Mouse (Mus musculus): ENCODE results near the gene Gas2l1. TPM values are rescaled to one million over a fixed set of nuclear protein-coding genes. Genes with fewer than 3 reads are reported as not detected.

The Gas2l1 gene
- polyA plus RNA-seq, 1 experiment from 2014 or later = 34.4 TPM

DNA sequence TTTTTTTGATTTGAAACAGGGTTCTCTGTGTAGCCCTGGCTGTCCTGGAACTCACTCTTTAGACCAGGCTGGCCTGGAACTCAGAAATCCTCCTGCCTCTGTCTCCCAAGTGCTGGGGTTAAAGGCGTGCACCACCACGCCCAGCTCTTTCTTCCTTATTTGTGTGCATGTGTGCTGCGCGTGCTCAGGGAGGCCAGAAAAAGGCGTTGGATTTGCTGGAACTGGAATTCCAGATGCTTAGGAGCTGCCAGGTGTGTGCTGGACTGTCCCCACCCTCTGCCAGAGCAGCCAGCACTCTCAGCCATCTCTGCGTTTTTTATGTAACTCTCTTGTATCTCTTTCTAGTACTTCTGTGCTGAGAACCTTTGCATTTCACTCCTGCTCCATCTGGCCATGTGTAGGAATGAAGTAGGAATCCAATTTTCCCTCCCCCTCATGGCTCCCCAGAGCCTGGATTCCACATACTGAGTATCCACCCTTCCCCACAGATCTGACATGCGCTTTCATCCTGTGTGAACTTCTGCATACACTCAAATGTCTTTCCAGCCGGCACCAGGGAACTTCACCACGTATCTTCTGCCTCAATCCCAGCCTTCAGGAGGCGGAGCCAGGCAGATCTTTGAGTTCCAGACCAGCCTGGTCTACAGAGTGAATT is 12.8 kb downstream of the Gas2l1 start:
- Histone ChIP-seq H3K4me1 (peaks cover 13% of the 10 kb centered on the region), H3K9me3 (replicated peaks) (no peaks in the 10 kb centered on the region), H3K4me3 (no peak overlapping the region), H3K36me3 (no peaks in the 10 kb centered on the region), H3K27me3 (ENCODE audit: low read depth, poor library complexity, severe bottlenecking) (peaks cover 35% of the 10 kb centered on the region), H3K27ac (no peak overlapping the region)
- no peak for DNase-seq (ENCODE audit: low spot score)
- WGBS = 76% methylated on average over 10 of the region's 10 CpGs

DNA sequence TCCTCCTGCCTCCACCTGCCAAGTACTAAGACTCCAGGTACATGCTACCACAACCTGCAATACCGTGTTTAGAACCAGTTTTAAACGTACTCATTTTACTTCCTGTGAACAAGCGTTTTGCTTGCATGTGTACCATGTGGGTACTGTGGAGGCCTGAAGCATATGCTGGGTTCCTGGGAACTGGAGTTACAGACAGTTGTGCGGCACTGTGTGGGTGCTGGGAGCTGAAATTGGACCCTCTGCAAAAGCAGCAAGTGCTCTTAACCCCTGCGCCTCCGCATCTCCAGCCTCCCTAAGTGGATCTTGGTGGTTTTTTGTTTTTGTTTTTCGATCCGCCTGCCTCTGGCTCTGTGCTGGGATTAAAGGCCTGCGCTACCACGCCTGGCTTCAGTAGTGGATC is 13.5 kb downstream of the Gas2l1 start:
- 82% methylated on average over 10 of the region's 10 CpGs for WGBS

GRCm38 (mm10) chr11:5046321-5046926 is 18.7 kb downstream of the Gas2l1 start:
- H3K4me3 ChIP-seq = no peak overlapping the region
- peaks cover 3% of the 10 kb centered on the region; the same call in 1 of the 2 replicates for H3K27me3 ChIP-seq (ENCODE audit: low read depth, poor library complexity, severe bottlenecking)
- DNase-seq (ENCODE audit: low spot score) = no peak
- 49% methylated on average over 12 of the region's 12 CpGs for WGBS
- no peaks in the 10 kb centered on the region for H3K9me3 ChIP-seq (replicated peaks)
- no peak overlapping the region for H3K27ac ChIP-seq
- peaks cover 5% of the 10 kb centered on the region; the same call in 1 of the 2 replicates for H3K4me1 ChIP-seq
- peaks cover 18% of the 10 kb centered on the region for H3K36me3 ChIP-seq

More for the DNA sequence above, 13.5 kb downstream of the Gas2l1 start:
- Histone ChIP-seq H3K36me3 (no peaks in the 10 kb centered on the region), H3K27ac (no peak overlapping the region), H3K9me3 (replicated peaks) (no peaks in the 10 kb centered on the region), H3K4me3 (no peak overlapping the region), H3K4me1 (peaks cover 11% of the 10 kb centered on the region), H3K27me3 (ENCODE audit: low read depth, poor library complexity, severe bottlenecking) (peaks cover 28% of the 10 kb centered on the region)
- no peak for DNase-seq (ENCODE audit: low spot score)

DNA sequence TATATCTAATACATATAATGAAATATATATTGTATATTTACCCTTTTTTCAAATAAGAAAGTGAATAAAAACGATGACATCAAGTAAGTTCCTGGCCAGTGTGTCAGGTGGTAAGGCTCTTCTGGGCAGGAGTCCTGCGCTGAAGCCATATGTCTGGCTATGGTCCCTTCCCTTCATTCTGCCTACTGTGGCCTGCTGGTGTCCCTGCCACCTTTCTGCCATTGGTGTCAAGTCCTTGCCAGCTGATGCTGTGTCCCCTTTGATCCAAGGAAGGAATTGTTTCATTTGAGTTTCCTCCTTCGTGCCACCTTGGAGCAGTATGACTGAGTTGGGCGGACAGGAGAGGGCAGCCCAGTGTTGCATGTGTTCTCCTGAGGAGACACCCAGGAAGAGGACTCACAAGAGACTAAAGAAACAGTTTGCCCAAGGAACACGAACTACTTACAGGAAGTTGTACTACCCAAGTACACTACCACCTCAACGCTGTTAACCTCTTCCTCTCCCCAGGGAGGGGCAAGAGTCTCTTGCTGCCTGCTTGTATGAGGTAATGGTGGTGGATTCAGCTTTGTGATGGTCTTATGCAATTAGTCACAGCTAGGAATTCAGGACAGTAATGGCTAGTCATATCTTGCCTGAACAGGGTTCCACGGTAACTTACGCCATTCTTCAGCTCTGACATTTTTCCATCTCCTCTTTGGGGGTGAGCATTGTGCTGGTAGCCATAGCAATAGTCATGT is 22.3 kb downstream of the Gas2l1 start:
- Histone ChIP-seq H3K36me3 (peaks cover 54% of the 10 kb centered on the region), H3K9me3 (replicated peaks) (no peaks in the 10 kb centered on the region), H3K27me3 (ENCODE audit: low read depth, poor library complexity, severe bottlenecking) (no peaks in the 10 kb centered on the region), H3K4me3 (no peak overlapping the region), H3K27ac (no peak overlapping the region), H3K4me1 (peaks cover 10% of the 10 kb centered on the region; the same call in 1 of the 2 replicates)
- no peak for DNase-seq (ENCODE audit: low spot score)
- 92% methylated on average over 8 of the region's 8 CpGs for WGBS

DNA sequence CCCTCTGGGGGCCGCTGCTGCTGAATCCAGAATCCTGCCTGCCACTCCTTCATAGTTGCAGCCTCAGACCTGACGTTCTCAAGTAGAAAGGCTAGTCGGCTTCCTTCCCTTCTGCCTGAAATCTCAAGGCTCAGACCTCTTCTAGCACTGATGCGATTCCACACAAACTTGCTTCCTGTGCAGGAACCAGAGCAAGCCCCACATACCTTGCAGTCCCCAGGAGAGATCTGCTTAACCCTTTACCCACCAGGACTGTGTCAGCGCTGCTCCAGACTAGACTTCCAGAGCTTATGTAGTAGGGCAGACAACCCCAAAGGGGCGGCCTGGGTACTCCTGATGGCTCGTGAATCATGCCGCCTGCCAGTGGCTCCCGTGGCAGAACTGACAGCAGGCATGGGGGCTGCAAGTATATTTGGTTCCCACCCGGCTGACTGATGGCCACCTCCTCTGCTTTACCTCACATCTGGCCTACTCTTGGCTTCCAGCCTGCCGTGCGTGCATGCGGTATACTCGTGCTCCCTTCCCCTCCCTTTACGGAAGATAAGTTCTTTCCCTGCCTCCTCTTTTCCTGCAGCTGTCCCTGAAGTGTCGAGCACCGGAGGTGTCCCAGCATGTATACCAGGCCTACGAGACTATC is 23.9 kb downstream of the Gas2l1 start:
- Histone ChIP-seq H3K9me3 (replicated peaks) (no peaks in the 10 kb centered on the region), H3K36me3 (peaks cover 69% of the 10 kb centered on the region), H3K4me3 (no peak overlapping the region), H3K27ac (0 out of 2 replicates have a peak overlapping the region, but pooled peaks have one; percentile 25), H3K4me1 (peaks cover 5% of the 10 kb centered on the region; the same call in 1 of the 2 replicates), H3K27me3 (ENCODE audit: low read depth, poor library complexity, severe bottlenecking) (no peaks in the 10 kb centered on the region)
- 87% methylated on average over 18 of the region's 18 CpGs for WGBS
- DNase-seq (ENCODE audit: low spot score) = no peak

GRCm38 (mm10) chr11:5040585-5040984 is 24.5 kb downstream of the Gas2l1 start:
- Histone ChIP-seq H3K9me3 (replicated peaks) (no peaks in the 10 kb centered on the region), H3K27me3 (ENCODE audit: low read depth, poor library complexity, severe bottlenecking) (no peaks in the 10 kb centered on the region), H3K36me3 (peaks cover 76% of the 10 kb centered on the region), H3K4me1 (peaks cover 5% of the 10 kb centered on the region; the same call in 1 of the 2 replicates), H3K27ac (no peak overlapping the region), H3K4me3 (no peak overlapping the region)
- whole genome bisulfite sequencing = 86% methylated on average over 5 of the region's 5 CpGs
- DNase-seq (ENCODE audit: low spot score) = no peak

GRCm38 (mm10) chr11:5037146-5037854 is 27.8 kb downstream of the Gas2l1 start:
- H3K27ac ChIP-seq = no peak overlapping the region
- no peaks in the 10 kb centered on the region for H3K27me3 ChIP-seq (ENCODE audit: low read depth, poor library complexity, severe bottlenecking)
- H3K36me3 ChIP-seq = peaks cover 99% of the 10 kb centered on the region
- DNase-seq (ENCODE audit: low spot score) = no peak
- no peaks in the 10 kb centered on the region for H3K9me3 ChIP-seq (replicated peaks)
- peaks cover 5% of the 10 kb centered on the region; the same call in 1 of the 2 replicates for H3K4me1 ChIP-seq
- 92% methylated on average over 8 of the region's 8 CpGs for WGBS
- H3K4me3 ChIP-seq = no peak overlapping the region

- no peaks in the 10 kb centered on the region for H3K4me1 ChIP-seq
- H3K27ac ChIP-seq = no peak overlapping the region
- peaks cover 99% of the 10 kb centered on the region for H3K36me3 ChIP-seq
- WGBS = 91% methylated on average over 4 of the region's 4 CpGs
- no peak overlapping the region for H3K4me3 ChIP-seq
- DNase-seq (ENCODE audit: low spot score) = no peak
- H3K27me3 ChIP-seq (ENCODE audit: low read depth, poor library complexity, severe bottlenecking) = no peaks in the 10 kb centered on the region
- no peaks in the 10 kb centered on the region for H3K9me3 ChIP-seq (replicated peaks)
Measured at GRCm38 (mm10) chr11:5035421-5035820, 29.7 kb downstream of the Gas2l1 start.

- Histone ChIP-seq H3K4me1 (no peaks in the 10 kb centered on the region), H3K4me3 (no peak overlapping the region), H3K36me3 (peaks cover 95% of the 10 kb centered on the region), H3K9me3 (replicated peaks) (no peaks in the 10 kb centered on the region), H3K27me3 (ENCODE audit: low read depth, poor library complexity, severe bottlenecking) (no peaks in the 10 kb centered on the region), H3K27ac (no peak overlapping the region)
- DNase-seq (ENCODE audit: low spot score) = no peak
- 98% methylated on average over 3 of the region's 3 CpGs for WGBS
Measured at GRCm38 (mm10) chr11:5033136-5033535, 32.0 kb downstream of the Gas2l1 start.

- Histone ChIP-seq H3K9me3 (replicated peaks) (no peaks in the 10 kb centered on the region), H3K27ac (no peak overlapping the region), H3K36me3 (peaks cover 95% of the 10 kb centered on the region), H3K4me3 (no peak overlapping the region), H3K4me1 (no peaks in the 10 kb centered on the region), H3K27me3 (ENCODE audit: low read depth, poor library complexity, severe bottlenecking) (no peaks in the 10 kb centered on the region)
- 94% methylated on average over 10 of the region's 10 CpGs for WGBS
- no peak for DNase-seq (ENCODE audit: low spot score)
Measured at GRCm38 (mm10) chr11:5032706-5033105, 32.4 kb downstream of the Gas2l1 start.

DNA sequence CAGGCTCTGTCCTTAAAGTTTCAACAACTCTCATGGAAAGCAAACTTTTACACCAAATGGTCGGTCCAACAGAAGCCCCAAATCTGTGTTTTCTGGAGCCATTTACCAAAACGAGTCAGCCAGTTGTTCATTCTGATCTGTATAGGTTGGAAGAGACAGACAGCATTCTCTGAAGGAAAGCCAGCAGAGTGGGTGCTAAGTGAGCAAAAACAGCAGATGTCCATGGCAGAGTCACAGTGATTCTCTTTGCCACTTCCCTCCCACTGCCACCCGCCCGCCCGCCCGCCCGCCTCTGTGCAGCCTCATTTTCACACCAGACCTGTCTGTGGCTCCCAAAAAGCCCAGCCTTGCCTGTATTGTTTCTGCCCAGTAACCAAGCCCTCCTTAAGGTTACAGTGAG is 36.9 kb downstream of the Gas2l1 start:
- no peak overlapping the region for H3K27ac ChIP-seq
- 96% methylated on average over 7 of the region's 7 CpGs for WGBS
- no peak for DNase-seq (ENCODE audit: low spot score)
- no peaks in the 10 kb centered on the region for H3K27me3 ChIP-seq (ENCODE audit: low read depth, poor library complexity, severe bottlenecking)
- no peak overlapping the region for H3K4me3 ChIP-seq
- H3K36me3 ChIP-seq = peaks cover 94% of the 10 kb centered on the region
- H3K9me3 ChIP-seq (replicated peaks) = no peaks in the 10 kb centered on the region
- no peaks in the 10 kb centered on the region for H3K4me1 ChIP-seq

DNA sequence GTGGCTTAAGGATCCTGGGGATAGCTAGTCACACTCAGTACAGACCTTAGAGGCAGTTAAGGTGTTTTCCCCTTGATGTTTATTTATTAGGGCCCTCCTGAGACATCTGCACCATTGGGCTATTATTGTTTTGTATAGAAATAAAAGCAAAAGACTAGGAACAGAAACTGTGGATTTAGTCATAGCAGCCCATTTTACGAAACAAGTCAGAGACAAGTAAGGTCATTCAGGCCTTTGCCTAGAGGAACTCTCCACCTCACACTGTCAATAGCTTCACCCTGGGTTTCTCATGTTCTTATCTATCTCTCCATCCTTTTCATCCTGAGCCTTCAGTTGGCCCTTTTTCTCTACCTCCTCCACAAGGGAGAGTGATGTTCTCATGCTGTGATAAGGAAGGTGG is 40.0 kb downstream of the Gas2l1 start:
- H3K27me3 ChIP-seq (ENCODE audit: low read depth, poor library complexity, severe bottlenecking) = no peaks in the 10 kb centered on the region
- H3K9me3 ChIP-seq (replicated peaks) = no peaks in the 10 kb centered on the region
- 100% methylated on average over 1 of the region's 1 CpGs for WGBS
- H3K27ac ChIP-seq = no peak overlapping the region
- no peak overlapping the region for H3K4me3 ChIP-seq
- peaks cover 80% of the 10 kb centered on the region for H3K36me3 ChIP-seq
- no peaks in the 10 kb centered on the region for H3K4me1 ChIP-seq
- no peak for DNase-seq (ENCODE audit: low spot score)
